Mouse (Mus musculus) CD8-positive naive resting alpha-beta T cell, adult 57 days (primary cell): ENCODE data around the gene Ptpdc1. TPM values are rescaled to one million over a fixed set of nuclear protein-coding genes. Genes with fewer than 3 reads are reported as not detected.

Source experiments
- total RNA-seq: library from RNA; stranded (reverse); gene quantifications from one replicate; pipeline ENCODE4 v1.2.4, GENCODE M21; 2023

Gene Ptpdc1
- 7.1 TPM for total RNA-seq

DNA sequence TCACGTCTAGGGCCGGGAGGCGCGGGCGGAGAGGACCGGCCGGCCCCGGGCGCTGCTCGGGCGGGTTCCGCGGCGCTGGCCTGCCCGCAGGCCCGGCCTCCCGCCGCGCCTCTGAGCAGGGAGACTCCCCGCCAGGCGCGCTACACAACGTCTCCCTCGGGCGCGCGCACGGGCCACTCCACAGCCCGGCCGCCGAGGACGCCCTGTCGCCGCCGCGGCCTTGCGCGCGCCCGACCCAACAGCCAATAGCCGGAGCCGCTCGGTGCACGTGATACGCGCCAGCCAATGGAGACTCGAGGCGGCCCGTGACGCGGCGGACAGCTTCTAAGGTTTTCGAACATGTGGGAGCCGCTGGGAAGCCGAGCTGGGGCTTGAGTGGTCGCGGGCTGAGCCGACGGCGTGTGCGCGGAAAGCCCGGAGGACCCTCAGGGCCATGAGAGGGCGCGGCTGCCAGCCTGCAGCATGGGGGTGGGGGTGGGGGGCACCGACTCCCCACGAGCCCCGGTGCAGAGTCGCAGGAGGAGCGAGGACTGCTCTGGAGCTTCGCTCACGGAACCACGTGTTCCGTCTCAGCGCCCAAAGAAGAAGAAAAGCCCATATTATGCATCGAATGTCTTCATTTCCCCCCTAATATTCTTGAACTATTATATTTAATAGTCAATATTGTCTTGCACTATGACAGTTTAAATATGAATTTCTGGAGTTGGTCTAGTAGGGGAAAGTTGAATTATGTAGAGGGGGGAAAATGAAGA lies at the start of gene Ptpdc1:
Gene Ptpdc1 (minus strand): TSS at position 232 of the 752 bp plus-strand sequence.

GRCm38 (mm10) chr13:48662431-48663143 lies 37.1 kb upstream of the Ptpdc1 start, which contains the start of gene Barx1:
TSS of gene Barx1 (plus strand) at chr13:48662998.

Other genes with a start within 250 kb of the Ptpdc1 start
- 24.3 TPM for gene Zfp169, start 112.2 kb downstream of the Ptpdc1 start, total RNA-seq
- gene A830005F24Rik, start 112.1 kb downstream of the Ptpdc1 start, total RNA-seq: 0.70 TPM
- not detected for gene Barx1, start 37.3 kb upstream of the Ptpdc1 start, total RNA-seq
- 59.1 TPM for gene Phf2, start 245.5 kb upstream of the Ptpdc1 start, total RNA-seq